Mouse (Mus musculus) Patski (cell line): ENCODE results near the gene Cdc20b. TPM values are rescaled to one million over a fixed set of nuclear protein-coding genes. Genes with fewer than 3 reads are reported as not detected.
A peak's percentile ranks its signal among the peaks of the same experiment; 100 is the strongest.

Source experiments
- ATAC-seq: fragments of 100-300 bp; one replicate; pipeline ENCODE4 v1.8.0; 2021
- CTCF ChIA-PET: fragments of 350-600 bp; sonication (Branson Sonifier 250); formaldehyde crosslinking; loops from one replicate; lab custom pipeline; 2022; ENCODE audit warnings: inconsistent platforms; lab: Charles Lee
- POLR2A ChIA-PET: fragments of 350-600 bp; sonication (Branson Sonifier 250); formaldehyde crosslinking; loops from one replicate; lab custom pipeline; 2022; ENCODE audit warnings: antibody characterized with exemption, inconsistent platforms; lab: Charles Lee
- DNase-seq: peaks from one replicate; pipeline ENCODE4 v3.0.0-alpha.2; 2011; ENCODE audit warnings: low read depth, low spot score
- H3K27me3 ChIP-seq: fragments of 371-371 bp; one replicate; pipeline ENCODE4 v1.5.1; 2021
- CTCF ChIP-seq: fragments of 100-300 bp; IDR thresholded peaks from one replicate; pipeline ENCODE4 v1.5.1; 2021
- in situ Hi-C: fragments of 300-500 bp; cut with MboI; formaldehyde crosslinking; loops from 3 replicates; pipeline ENCODE4 v1.11.1; 2018; ENCODE audit warnings: low pct_unique_long_range_greater_than_20kb, mixed read lengths
- polyA plus RNA-seq: library from polyadenylated mRNA; unstranded; gene quantifications from one replicate; pipeline ENCODE4 v1.2.3, GENCODE M21; 2021

Cdc20b gene
- polyA plus RNA-seq, 1 experiment from 2014 or later: not detected

DNA sequence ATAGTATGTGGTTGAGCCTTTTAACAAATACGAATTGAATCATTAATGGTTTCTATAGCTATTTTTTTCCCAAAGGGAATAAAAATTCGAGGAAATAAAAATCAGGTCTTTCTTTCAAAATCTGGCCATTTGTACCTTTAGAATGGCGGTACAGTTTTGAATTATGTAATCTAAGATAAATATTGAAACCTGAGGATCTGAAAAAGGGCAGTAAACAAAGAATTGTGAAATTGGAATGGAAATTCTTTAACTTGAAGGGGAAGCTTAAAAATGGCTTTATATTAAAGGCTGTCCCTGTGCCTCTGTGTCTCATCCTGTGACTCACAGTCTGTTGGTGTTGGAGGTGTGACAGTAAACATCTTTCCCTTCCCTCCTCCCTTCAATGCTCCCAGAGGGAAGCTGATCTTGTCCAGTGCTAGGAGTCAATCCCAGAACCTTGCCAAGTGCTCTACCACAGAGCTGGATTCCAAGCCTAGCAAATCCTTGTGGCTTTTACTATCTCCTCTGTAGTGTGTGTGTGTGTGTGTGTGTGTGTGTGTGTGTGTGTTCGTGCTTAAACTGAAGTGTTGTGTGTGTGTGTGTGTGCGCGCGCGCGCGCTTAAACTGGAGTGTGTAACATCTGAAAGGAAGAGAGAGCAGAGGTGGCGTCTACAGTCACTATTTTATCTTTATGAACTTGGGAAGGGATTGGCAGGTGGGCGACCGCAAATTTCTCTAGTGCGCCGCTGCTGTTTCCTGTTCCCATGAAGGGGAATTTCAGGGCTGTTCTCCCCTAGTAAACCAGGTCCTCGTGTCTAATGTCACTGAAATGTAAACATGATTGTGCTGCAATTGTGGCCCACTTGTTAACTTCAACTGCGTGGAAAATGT is 11.4 kb upstream of the Cdc20b start:
- in situ Hi-C loops: no loop called here
- DNase-seq: no peak
- H3K27me3 ChIP-seq: peaks cover 34% of the 10 kb centered on the region
- CTCF ChIA-PET: interaction anchor here (1.9 kb wide), 1 partner anchor 13 kb away, joined by 4 read pairs; no protein-coding TSS in a partner anchor
- TF ChIP-seq CTCF: no peak
- ATAC-seq: no peak
- POLR2A ChIA-PET: interaction anchor here (1.1 kb wide), 1 partner anchor 94 kb away, joined by 3 read pairs; no protein-coding TSS in a partner anchor

GRCm38 (mm10) chr13:113031351-113031750 is 3.6 kb upstream of the Cdc20b start:
- no peak for ATAC-seq
- POLR2A ChIA-PET: no interaction called here
- no peak for TF ChIP-seq CTCF

DNA sequence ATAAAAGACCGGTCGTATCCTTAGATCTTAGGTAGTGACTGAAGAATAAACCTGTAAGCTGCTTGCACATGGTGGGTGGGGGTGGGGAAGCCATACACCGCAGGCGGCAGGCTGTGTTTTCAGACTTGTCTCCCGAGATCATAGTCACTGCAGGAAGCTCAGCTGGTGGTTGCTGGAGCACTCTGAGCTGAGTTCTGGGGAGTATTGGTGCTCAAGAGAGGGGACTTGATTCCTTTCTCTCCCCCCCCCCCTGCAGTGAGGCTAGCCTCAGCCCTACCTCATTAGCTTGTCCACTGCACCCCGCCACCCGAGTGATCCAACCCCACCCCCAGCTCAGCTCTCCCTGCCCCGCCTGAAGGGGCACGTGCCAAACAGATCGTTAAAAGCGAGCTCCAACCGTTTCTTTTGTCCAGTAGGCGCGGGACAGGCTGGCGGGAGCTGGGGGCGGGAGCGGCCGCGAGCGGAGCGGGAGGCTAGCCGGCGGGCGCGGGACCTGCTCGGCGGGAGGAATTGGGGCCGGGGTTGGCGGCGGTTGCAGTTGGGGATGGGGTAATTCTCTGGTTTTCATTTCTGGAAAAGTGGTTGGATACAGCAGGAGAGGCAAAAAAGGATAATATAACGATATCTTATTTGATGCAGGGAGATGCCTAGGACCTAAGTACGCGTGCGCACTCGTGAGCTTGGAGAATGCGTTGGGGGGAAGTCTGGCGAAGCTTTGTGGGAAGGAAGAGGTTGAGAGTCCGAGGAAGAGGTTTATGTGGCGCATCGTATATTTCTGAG is 2.9 kb upstream of the Cdc20b start:
- ChIA-PET CTCF (no interaction called here), POLR2A (interaction anchor here (0.6 to 0.7 kb wide), 2 partner anchors 14 to 404 kb away, joined by 3 read pairs; no protein-coding TSS in a partner anchor)
- in situ Hi-C loops: no loop called here
- no peak for TF ChIP-seq CTCF
- ATAC-seq: no peak
- peaks cover 15% of the 10 kb centered on the region for H3K27me3 ChIP-seq
- no peak for DNase-seq

More at GRCm38 (mm10) chr13:113031351-113031750, 3.6 kb upstream of the Cdc20b start:
- in situ Hi-C loops: no loop called here
- peaks cover 19% of the 10 kb centered on the region for H3K27me3 ChIP-seq
- DNase-seq: no peak
- CTCF ChIA-PET: no interaction called here

DNA sequence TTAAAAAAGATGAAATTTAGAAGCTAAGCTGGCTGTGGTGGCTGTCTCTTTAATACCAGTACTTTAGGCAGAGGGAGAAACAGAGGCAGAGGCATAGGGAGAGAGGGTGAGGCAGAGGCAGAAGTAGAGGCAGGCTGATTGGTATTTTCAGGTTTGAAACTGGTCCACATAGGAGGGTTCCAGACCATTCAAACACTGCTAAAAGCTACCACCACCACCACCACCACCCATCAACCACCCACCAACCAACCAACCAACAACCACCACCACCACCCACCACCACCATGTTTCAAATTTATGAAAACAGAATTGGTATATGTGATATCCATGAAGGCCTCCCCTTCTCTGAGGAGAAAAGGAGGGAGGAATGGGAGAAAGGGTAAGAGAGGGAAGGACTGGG is 2.1 kb upstream of the Cdc20b start:
- TF ChIP-seq CTCF: no peak
- in situ Hi-C loops: no loop called here
- ChIA-PET POLR2A (no interaction called here), CTCF (interaction anchor here (0.7 kb wide), 1 partner anchor 108 kb away, joined by 3 read pairs; no protein-coding TSS in a partner anchor)
- peaks cover 15% of the 10 kb centered on the region for H3K27me3 ChIP-seq
- DNase-seq: no peak
- no peak for ATAC-seq

DNA sequence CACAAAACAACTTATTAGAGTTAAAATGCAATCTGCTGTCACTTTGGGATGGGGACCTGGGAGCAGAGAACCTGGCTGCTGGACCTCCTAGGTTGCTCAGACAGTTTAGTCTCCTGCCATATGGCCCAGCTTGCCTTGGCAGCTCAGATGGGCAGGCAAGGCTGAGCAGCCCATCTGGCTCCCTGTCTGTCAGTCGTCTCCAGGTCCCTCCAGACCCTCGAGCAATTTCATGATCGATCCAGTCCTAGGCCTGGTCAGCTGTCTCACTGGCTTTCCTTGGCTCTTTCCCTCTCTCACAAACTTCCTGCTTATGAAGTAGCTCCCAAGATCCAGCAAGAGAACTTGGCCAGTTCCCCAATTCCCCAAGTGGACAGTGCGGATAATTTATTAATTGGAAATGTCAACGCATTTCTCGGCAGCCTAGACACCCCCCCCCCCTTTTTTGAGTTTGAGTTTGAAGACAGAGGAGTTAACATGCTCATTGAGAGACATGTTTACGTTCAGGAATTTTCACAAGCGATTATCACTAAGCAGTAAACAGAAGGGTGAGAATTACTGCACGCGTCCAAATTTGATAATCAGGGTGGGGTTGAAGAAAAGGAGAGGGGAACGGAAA is 532 bp upstream of the Cdc20b start:
- in situ Hi-C loops: no loop called here
- CTCF ChIA-PET: interaction anchor here (3.1 kb wide), 1 partner anchor 107 kb away, joined by 9 read pairs; the partner anchor contains the start of genes Dhx29 and Mtrex
- ATAC-seq: no peak
- POLR2A ChIA-PET: interaction anchor here (0.6 to 0.7 kb wide), 2 partner anchors 54 to 373 kb away, joined by 3 to 4 read pairs; no protein-coding TSS in a partner anchor
- no peak for TF ChIP-seq CTCF
- H3K27me3 ChIP-seq: peaks cover 5% of the 10 kb centered on the region
- no peak for DNase-seq

DNA sequence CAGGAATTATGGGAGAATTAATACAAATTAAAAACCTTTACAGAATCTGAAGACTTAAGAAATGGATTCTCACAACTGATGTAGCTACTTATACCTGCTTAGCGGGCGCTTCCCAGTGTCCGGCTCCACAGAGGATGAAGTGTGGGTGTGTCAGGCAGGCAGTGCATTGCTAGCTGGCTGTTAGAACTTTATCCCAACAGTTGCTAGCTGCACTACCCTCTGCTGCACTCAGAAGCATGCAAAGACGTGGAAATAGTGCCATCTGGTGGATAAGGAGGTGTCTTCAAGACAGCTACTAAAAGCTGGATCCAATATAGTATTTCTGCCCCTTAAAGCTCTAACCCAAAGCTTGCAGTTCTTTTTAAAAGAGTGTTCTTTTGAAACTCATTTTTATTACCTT is 941 bp downstream of the Cdc20b start:
- ATAC-seq (peak; percentile 85), DNase-seq (peak; percentile 51)
- no peaks in the 10 kb centered on the region for H3K27me3 ChIP-seq
- in situ Hi-C loops: loop anchor here (5.0 kb wide), 3 partner anchors 49 to 364 kb away; partner anchors contain the start of genes Ccno, Dhx29 and Mtrex
- POLR2A ChIA-PET: no interaction called here
- CTCF ChIA-PET: interaction anchor here (0.6 to 3.3 kb wide), 15 partner anchors 11 to 362 kb away, joined by 3 to 25 read pairs (median 4); partner anchors contain the start of genes Dhx29, Gpx8 and Mtrex
- peak; percentile 86 for TF ChIP-seq CTCF

DNA sequence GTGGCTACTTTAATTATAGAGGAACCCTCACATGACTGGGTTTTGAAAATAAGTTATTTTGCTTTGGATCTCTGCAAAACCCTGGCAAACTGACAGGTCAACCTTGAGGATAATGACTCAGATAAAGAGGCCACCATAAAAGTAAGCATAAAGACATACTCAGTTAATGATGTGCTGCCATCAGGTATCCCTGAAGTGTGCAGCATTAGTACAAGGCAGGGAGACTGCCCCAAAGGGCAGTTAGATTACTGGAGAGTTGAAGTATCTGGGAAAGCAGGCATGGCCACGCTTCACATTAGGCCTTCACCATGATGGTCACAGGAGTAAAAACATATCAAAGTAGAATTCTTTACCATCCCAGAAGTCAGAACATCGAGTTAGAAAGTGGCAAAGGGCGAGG is 10.0 kb downstream of the Cdc20b start:
- POLR2A ChIA-PET: no interaction called here
- in situ Hi-C loops: loop anchor here (5.0 kb wide), 1 partner anchor 572 kb away; the partner anchor contains the start of gene Snx18
- no peaks in the 10 kb centered on the region for H3K27me3 ChIP-seq
- TF ChIP-seq CTCF: no peak
- ATAC-seq (no peak), DNase-seq (no peak)
- CTCF ChIA-PET: interaction anchor here (1.1 to 4.9 kb wide), 4 partner anchors 8 to 221 kb away, joined by 3 to 35 read pairs (median 14); no protein-coding TSS in a partner anchor

DNA sequence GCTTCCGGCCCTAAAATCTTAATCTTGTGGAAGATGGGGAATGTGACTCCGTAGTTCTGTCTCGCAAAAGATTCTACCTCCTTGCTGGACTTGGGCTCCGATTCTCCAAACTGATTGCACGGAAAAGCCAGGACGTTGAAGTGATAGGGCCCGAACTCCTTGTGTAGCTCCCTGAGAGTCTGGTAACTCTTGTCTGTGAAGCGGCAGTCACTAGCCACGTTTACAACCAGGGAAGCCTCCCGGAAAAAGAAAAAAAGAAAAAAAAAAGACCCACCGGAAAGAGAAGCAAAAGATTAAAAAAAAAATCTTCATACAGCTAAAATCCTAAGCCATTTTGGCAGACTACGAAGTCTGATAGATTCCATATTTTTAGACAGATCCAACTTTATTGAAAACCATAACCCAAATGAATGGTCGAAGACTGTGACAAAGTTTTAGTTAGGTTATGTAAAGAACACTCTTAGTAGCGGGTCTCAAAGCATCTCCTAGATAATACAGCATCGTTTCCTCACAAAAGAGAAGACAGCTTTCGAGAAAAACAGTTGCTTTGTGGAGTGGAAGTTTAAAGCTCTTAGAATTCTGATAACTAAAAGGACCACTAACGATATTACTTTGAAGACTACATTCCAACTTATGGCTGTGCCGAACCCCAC is 10.7 kb downstream of the Cdc20b start:
- CTCF ChIA-PET: interaction anchor here (0.6 to 4.9 kb wide), 12 partner anchors 9 to 573 kb away, joined by 3 to 35 read pairs (median 3); partner anchors contain the start of gene Snx18
- POLR2A ChIA-PET: interaction anchor here (0.6 to 0.7 kb wide), 4 partner anchors 13 to 1709 kb away, joined by 3 to 7 read pairs (median 4); no protein-coding TSS in a partner anchor
- no peak for DNase-seq
- ATAC-seq: no peak
- no peak for TF ChIP-seq CTCF
- no peaks in the 10 kb centered on the region for H3K27me3 ChIP-seq
- in situ Hi-C loops: loop anchor here (5.0 kb wide), 1 partner anchor 572 kb away; the partner anchor contains the start of gene Snx18
